Mouse (Mus musculus) heart, embryonic 16.5 days (tissue): ENCODE results near the gene Shisal2a. TPM values are rescaled to one million over a fixed set of nuclear protein-coding genes. Genes with fewer than 3 reads are reported as not detected.

ENCODE experiments used
- ATAC-seq: fragments of 200-750 bp; cut with Nextera tagmentation; replicated peaks from 2 replicates; pipeline ENCODE4 v1.8.0; 2017; ENCODE audit warnings: moderate number of reproducible peaks; ENCODE audit not compliant: insufficient read depth, low FRiP score; ENCODE audit errors: extremely low read depth
- H3K27ac ChIP-seq: fragments of 300-500 bp; sonication (generic); 2 replicates; pipeline ENCODE4 v1.5.1; 2014; ENCODE audit warnings: mild to moderate bottlenecking, low read length, control low read depth, moderate library complexity
- H3K27me3 ChIP-seq: fragments of 300-500 bp; sonication (generic); 2 replicates; pipeline ENCODE4 v1.6.1; 2014; ENCODE audit warnings: low read length, mixed read lengths; ENCODE audit not compliant: control insufficient read depth, insufficient read depth
- H3K36me3 ChIP-seq: fragments of 300-500 bp; sonication (generic); 2 replicates; pipeline ENCODE4 v1.6.1; 2014; ENCODE audit not compliant: control insufficient read depth, insufficient read depth
- H3K4me1 ChIP-seq: fragments of 300-500 bp; sonication (generic); 2 replicates; pipeline ENCODE4 v1.6.1; 2014; ENCODE audit warnings: low read length, mixed read lengths; ENCODE audit not compliant: control insufficient read depth, insufficient read depth
- H3K4me2 ChIP-seq: fragments of 300-500 bp; sonication (generic); 2 replicates; pipeline ENCODE4 v1.6.1; 2014; ENCODE audit warnings: low read depth, mild to moderate bottlenecking, control low read depth, low read length
- H3K4me3 ChIP-seq: fragments of 300-500 bp; sonication (generic); 2 replicates; pipeline ENCODE4 v1.5.1; 2014; ENCODE audit warnings: mild to moderate bottlenecking, control low read depth, low read length
- H3K9ac ChIP-seq: fragments of 300-500 bp; sonication (generic); 2 replicates; pipeline ENCODE4 v1.6.1; 2014; ENCODE audit warnings: low read length, control low read depth
- H3K9me3 ChIP-seq: fragments of 300-500 bp; sonication (generic); replicated peaks from 2 replicates; pipeline ENCODE4 v1.6.1; 2016; ENCODE audit warnings: low read length; ENCODE audit not compliant: control insufficient read depth
- WGBS: fragments of 180-500 bp; shearing (Covaris S2); extraction: QIAGEN DNeasy Blood & Tissue Kit; methylation state at CpG from one replicate; pipeline ENCODE4 v1.1.7; 2014; 5-methylcytosine and 5-hydroxymethylcytosine counted together
- polyA plus RNA-seq: library from polyadenylated mRNA; unstranded; fragments of >200 nt; fragmentation: Nextera tagmentation; extraction: Ambion mirVana; gene quantifications from 2 replicates; pipeline ENCODE4 v1.2.1, GENCODE M21; 2015

Shisal2a gene
- polyA plus RNA-seq, 1 experiment from 2014 or later, result 1.3 TPM

GRCm38 (mm10) chr4:108337817-108338216 lies 45.3 kb downstream of the Shisal2a start:
- no peaks in the 10 kb centered on the region for H3K4me1 ChIP-seq
- 52% methylated on average over 3 of the region's 3 CpGs for WGBS
- H3K27ac ChIP-seq, result no peak overlapping the region
- H3K4me3 ChIP-seq, result no peak overlapping the region
- no peak overlapping the region for H3K4me2 ChIP-seq
- H3K27me3 ChIP-seq, result no peaks in the 10 kb centered on the region
- no peak overlapping the region for H3K9ac ChIP-seq
- H3K9me3 ChIP-seq, result no peaks in the 10 kb centered on the region
- H3K36me3 ChIP-seq, result peaks cover 31% of the 10 kb centered on the region
- ATAC-seq, result no peak

- Histone ChIP-seq H3K4me1 (peaks cover 2% of the 10 kb centered on the region; the same call in 1 of the 2 replicates), H3K27me3 (no peaks in the 10 kb centered on the region), H3K9ac (no peak overlapping the region), H3K4me2 (no peak overlapping the region), H3K9me3 (no peaks in the 10 kb centered on the region), H3K36me3 (peaks cover 34% of the 10 kb centered on the region), H3K27ac (no peak overlapping the region), H3K4me3 (no peak overlapping the region)
- ATAC-seq, result no peak
- WGBS, result 59% methylated on average over 2 of the region's 2 CpGs
Observed at GRCm38 (mm10) chr4:108336765-108337164, 46.4 kb downstream of the Shisal2a start.

GRCm38 (mm10) chr4:108335413-108335812 lies 47.7 kb downstream of the Shisal2a start:
- Histone ChIP-seq H3K27me3 (no peaks in the 10 kb centered on the region), H3K27ac (no peak overlapping the region), H3K36me3 (peaks cover 34% of the 10 kb centered on the region), H3K4me3 (no peak overlapping the region), H3K9me3 (no peaks in the 10 kb centered on the region), H3K9ac (no peak overlapping the region), H3K4me1 (peaks cover 13% of the 10 kb centered on the region; the same call in 1 of the 2 replicates), H3K4me2 (no peak overlapping the region)
- 86% methylated on average over 6 of the region's 6 CpGs for WGBS
- ATAC-seq, result no peak

- Histone ChIP-seq H3K36me3 (peaks cover 23% of the 10 kb centered on the region), H3K27me3 (no peaks in the 10 kb centered on the region), H3K27ac (peak overlapping the region; percentile 80), H3K4me3 (no peak overlapping the region), H3K4me1 (peaks cover 24% of the 10 kb centered on the region), H3K9ac (no peak overlapping the region; the same call in 1 of the 2 replicates), H3K4me2 (peak overlapping the region; percentile 25), H3K9me3 (no peaks in the 10 kb centered on the region)
- ATAC-seq, result peak; percentile 33; the same call in 1 of the 2 replicates
- WGBS, result 45% methylated on average over 9 of the region's 9 CpGs
Observed at GRCm38 (mm10) chr4:108332041-108332440, 51.1 kb downstream of the Shisal2a start.

GRCm38 (mm10) chr4:108329840-108330239 lies 53.3 kb downstream of the Shisal2a start:
- H3K4me3 ChIP-seq, result no peak overlapping the region
- no peak for ATAC-seq
- no peak overlapping the region for H3K9ac ChIP-seq
- H3K36me3 ChIP-seq, result peaks cover 12% of the 10 kb centered on the region
- peaks cover 25% of the 10 kb centered on the region for H3K4me1 ChIP-seq
- H3K9me3 ChIP-seq, result no peaks in the 10 kb centered on the region
- no peak overlapping the region for H3K4me2 ChIP-seq
- WGBS, result 93% methylated on average over 6 of the region's 6 CpGs
- H3K27me3 ChIP-seq, result no peaks in the 10 kb centered on the region
- no peak overlapping the region for H3K27ac ChIP-seq

- Histone ChIP-seq H3K4me1 (peaks cover 29% of the 10 kb centered on the region), H3K4me2 (peak within 1 kb of the TSS; percentile 82), H3K27ac (peak within 1 kb of the TSS; percentile 96), H3K4me3 (peak within 1 kb of the TSS; percentile 91), H3K27me3 (no peaks in the 10 kb centered on the region), H3K36me3 (peaks cover 5% of the 10 kb centered on the region), H3K9ac (peak within 1 kb of the TSS; percentile 83), H3K9me3 (no peaks in the 10 kb centered on the region)
- peak; percentile 95 for ATAC-seq
- under 1% methylated on average over 45 of the region's 45 CpGs for WGBS
Observed at GRCm38 (mm10) chr4:108327730-108328484, 55.2 kb downstream of the Shisal2a start, which contains the start of gene Coa7. Gene Coa7 (plus strand): TSS chr4:108328140.

- Histone ChIP-seq H3K27ac (peak overlapping the region; percentile 96), H3K4me2 (peak overlapping the region; percentile 77), H3K4me1 (peaks cover 29% of the 10 kb centered on the region), H3K9ac (peak overlapping the region; percentile 79), H3K36me3 (peaks cover 2% of the 10 kb centered on the region; the same call in 1 of the 2 replicates), H3K9me3 (no peaks in the 10 kb centered on the region), H3K27me3 (no peaks in the 10 kb centered on the region), H3K4me3 (peak overlapping the region; percentile 91)
- WGBS, result 47% methylated on average over 6 of the region's 6 CpGs
- no peak for ATAC-seq
Observed at GRCm38 (mm10) chr4:108327071-108327579, 56.0 kb downstream of the Shisal2a start.

GRCm38 (mm10) chr4:108323588-108323987 lies 59.6 kb downstream of the Shisal2a start:
- Histone ChIP-seq H3K4me2 (no peak overlapping the region), H3K4me3 (no peak overlapping the region), H3K36me3 (no peaks in the 10 kb centered on the region), H3K27me3 (no peaks in the 10 kb centered on the region), H3K9ac (no peak overlapping the region), H3K27ac (0 out of 2 replicates have a peak overlapping the region, but pooled peaks have one; percentile 6), H3K4me1 (peaks cover 19% of the 10 kb centered on the region), H3K9me3 (no peaks in the 10 kb centered on the region)
- no peak for ATAC-seq
- 53% methylated on average over 5 of the region's 5 CpGs for WGBS
